Mouse (Mus musculus): ENCODE measurements around the gene Fxyd6.

- TF ChIP-seq CTCF (IDR thresholded peaks at IDR 0.05; ENCODE audit: control insufficient read depth, insufficient read depth, low read length) (no peak), POLR2A (IDR thresholded peaks at IDR 0.05; ENCODE audit: borderline replicate concordance, control insufficient read depth, low read depth, low read length) (no peak)
These were observed 23.7 kb upstream of the Fxyd6 start for GRCm38 (mm10) chr9:45346276-45346675.

All from bone marrow, adult 2 months (tissue).